Mouse (Mus musculus) neural tube, embryonic 10.5 days (tissue): ENCODE measurements around the gene Ssrp1.
A peak's percentile ranks its signal among the peaks of the same experiment; 100 is the strongest.

Experiments
- DNase-seq: peaks from one replicate; pipeline ENCODE4 v3.0.0-alpha.2; 2017; ENCODE audit warnings: low spot score; ENCODE audit errors: extremely low spot score

The Ssrp1 gene

DNA sequence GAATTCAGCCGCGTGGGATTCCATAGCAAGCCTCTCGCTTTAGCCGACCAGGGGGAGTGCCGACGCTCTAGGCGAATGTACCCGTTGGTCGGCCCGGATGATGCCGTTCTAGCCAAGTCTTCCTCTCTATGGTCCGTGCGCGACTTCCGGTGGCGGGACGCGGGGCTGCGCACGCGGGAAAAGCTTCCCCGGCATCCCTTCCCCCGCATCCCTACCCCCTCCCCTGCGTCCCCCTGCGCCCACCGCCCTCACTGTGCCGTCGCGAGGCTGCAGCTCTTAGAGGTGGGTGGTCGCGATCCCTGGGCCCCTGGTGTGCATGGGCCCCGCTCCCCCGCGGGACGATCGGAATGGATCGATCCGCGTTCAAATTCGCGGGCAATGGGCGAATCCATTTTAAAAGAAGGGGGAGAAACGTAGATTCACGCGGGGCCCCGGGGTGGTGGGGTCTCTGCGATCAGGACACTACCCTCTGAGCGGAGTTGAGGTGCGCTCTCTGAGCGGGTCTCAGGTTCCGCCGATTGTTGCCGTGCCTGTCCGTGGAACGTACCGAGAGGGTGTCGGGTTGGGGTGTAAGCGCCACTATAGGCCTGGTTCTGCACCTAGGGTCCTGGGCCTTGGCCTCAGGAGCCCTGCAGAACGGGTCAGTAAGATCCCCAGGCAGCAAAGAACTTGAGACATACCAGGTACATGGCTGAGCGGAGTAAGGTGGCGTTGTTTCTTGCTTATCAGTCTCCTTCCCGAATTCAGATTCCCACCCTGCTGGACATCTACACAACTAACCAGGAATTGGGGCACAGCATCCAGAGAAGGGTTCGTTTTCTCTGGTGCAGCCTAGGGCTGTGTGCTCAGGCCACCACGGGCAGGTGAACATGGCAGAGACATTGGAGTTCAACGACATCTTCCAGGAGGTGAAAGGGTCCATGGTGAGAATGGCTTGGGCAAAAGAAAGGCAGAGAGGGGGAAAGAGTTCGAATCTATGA lies at the start of gene Ssrp1, which contains the start of gene P2rx3:
Gene Ssrp1 (plus strand): TSS at position 188 of the 980 bp plus-strand sequence.
Gene P2rx3 (minus strand): TSS at position 416 of the 980 bp plus-strand sequence.
- DNase-seq: peak; percentile 94

DNA sequence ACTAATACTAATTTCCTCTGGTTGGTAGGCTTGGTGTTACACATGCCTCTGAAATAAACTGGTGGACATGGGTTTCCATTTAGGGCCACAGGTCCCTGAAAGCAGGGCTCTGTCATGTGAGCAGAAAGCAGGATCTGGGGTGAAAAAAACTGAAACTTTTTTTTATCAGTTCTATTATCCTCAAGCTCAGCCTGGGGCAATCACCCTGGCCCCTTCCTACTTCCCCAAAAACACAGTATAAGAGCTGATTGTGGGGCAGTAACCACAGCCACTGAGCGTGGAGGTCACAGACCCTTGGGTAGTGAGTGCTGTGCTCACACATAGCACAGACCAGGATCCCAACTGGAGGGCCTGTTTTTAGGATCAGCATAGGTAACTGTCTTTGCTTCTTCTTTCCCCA lies 49.1 kb upstream of the Ssrp1 start, which contains the start of gene Prg3:
Gene Prg3 (plus strand): TSS at position 286 of the 400 bp plus-strand sequence.
- no peak for DNase-seq

DNA sequence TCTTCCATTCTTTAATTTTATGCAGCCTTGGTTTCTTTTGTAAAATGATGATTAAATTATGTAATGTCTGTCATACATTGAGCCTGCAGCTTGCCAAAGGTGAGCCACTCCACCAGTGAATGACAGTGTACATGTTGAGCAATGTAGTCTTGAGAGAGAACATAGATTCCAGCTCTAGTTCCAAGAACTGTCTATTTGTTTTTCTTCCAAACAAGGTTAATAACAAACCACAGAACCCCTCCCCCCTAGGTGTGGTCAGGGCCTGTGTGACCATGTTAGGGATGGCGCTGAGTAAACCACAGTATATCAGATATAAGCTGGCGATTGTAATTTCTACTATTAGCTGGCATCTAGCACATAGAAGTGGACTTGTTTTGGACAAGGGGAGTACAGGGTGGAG lies 40.7 kb upstream of the Ssrp1 start:
- no peak for DNase-seq

DNA sequence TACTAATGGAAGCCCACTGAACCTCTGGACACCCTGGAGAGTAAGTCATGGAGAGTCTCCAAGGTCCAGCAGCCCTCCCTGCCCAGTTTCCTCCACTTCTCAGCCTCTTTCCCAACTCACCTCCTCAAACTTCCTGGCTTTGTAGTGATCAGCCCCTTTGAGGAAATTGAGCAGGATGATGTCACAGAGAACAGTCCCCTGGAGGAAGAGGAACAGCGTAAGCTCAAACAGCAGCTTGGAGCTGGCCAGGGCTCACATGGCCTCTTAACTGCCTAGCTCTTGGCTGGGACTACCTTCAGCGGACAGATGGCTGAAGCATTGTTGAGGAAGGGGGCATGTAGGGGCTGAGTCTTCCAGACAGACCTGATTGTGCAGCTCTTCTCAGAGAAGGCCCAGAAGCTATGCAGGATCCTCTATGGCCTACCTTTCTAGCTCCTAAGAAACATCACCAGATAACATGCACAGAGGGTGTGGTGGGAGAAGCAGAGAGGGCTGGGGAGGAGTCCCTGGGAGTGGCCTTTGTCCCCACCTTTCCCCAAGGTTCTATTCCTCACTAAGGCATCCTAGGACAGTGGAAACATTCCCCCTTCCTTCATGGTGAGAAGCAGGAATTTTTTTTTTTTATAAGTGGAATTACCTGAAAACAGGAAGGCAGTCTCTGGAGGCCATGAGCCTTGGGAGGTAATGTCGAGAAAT lies 37.4 kb upstream of the Ssrp1 start:
- no peak for DNase-seq

DNA sequence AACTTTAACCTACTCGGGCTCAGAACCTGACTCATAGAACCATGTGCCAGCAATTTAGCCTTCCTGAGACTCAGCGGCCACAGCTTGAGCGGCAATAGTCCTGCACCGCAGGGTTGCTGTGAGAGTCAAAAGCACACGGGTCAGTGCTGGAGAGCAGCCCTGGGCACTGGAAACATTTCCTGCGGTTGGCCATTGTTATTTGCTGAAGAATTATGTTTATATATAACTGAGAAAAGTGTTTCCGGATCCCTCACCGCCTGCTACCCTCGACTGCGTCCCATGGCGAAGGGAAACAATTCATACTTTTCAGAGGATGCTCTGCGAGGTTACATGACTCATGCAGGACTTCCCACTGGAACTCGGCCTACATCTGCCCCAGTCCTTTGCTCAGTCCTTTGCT lies 35.5 kb upstream of the Ssrp1 start:
- DNase-seq: no peak

DNA sequence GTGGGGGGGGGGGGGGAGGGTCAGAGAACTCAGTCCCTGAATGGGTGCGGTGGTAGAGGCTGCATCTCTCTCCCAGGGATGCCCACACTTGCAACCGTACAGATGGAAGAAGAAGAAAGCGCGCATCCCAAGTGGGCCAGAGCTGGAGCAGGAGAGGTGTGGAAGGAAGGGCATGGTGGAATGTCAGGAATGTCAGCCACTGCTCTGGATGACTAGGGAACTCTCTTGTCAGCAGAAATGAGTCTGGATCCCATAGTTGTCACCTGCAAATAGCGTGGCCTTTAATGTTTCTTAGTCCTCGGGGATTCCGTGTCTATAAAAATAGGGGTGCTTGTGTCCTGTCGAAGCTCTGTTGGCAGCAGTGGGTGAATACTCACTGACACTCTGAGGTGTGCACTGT lies 34.5 kb upstream of the Ssrp1 start:
- no peak for DNase-seq

DNA sequence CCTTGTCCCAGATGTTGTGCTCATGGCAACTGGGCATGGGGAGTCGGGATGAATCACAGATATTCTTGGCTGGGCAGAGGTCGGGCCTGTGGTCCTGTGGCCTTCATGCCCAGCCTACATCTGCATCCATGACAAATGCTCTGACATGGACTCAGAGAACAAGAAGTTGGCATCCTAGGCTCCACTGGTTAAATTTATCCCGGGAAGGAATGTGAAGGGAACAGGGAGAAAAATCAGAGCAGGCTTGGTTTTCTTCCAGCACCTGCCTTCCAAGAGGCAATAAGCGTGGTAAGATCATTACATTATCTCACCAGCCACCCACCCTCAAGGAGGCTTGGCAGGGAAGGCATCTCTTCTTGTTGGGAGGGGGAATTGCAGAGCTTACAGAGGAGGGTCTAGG lies 32.7 kb upstream of the Ssrp1 start:
- no peak for DNase-seq

DNA sequence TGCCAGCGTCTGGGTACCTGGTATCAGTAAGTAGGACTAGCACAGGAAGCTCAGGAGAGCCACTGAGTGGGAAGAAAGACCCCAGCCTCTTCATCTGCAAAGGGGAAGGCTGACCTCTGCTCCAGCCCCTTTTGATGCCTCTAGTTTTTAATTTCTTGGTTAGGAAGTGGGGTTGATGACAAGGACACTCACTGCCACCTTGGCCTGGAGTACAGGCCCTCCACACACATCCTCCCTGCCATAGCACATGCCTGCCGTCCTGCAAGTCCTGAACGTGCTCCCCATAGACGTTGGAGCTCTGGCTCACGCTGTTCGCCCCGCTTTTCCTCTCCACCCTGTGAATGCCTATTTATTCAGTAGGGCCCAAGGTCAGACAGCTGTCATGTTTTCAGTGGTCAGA lies 30.4 kb upstream of the Ssrp1 start:
- DNase-seq: no peak

DNA sequence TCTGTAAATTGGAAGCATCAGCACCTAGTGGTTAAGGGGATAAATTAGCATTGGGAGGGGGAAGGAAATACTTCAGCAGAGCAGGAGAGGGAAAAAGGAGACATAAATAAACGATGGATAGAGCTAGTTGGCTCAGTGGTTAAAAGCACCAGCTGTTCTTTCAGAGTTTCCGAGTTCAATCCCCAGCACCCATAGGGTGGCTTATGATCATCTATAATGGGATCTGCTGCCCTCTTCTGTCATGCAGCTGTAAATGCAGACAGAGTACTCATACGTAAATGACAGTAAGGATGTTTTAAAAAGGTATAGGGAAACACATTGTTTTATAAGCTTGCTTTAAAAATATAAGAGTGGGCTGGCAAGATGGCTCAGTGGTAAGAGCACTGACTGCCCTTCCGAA lies 29.3 kb upstream of the Ssrp1 start:
- DNase-seq: no peak

DNA sequence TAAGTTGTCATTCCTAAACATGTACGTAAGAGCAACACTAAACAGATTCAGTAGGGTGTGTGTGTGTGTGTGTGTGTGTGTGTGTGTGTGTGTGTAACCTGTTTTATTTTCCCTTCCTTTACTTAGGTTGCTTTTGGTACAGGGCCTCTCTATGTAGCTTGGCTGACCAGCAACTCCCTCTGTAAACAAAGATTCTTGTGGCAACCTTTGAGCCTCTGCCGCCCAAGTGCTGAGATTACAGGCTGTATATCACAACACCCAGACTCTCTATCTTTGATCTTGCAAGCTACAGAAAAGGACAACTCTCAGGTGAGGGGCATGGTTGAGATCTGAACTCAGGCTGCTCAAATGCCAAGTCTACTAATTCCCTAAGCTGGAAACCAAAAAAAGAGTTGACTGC lies 27.8 kb upstream of the Ssrp1 start:
- no peak for DNase-seq

DNA sequence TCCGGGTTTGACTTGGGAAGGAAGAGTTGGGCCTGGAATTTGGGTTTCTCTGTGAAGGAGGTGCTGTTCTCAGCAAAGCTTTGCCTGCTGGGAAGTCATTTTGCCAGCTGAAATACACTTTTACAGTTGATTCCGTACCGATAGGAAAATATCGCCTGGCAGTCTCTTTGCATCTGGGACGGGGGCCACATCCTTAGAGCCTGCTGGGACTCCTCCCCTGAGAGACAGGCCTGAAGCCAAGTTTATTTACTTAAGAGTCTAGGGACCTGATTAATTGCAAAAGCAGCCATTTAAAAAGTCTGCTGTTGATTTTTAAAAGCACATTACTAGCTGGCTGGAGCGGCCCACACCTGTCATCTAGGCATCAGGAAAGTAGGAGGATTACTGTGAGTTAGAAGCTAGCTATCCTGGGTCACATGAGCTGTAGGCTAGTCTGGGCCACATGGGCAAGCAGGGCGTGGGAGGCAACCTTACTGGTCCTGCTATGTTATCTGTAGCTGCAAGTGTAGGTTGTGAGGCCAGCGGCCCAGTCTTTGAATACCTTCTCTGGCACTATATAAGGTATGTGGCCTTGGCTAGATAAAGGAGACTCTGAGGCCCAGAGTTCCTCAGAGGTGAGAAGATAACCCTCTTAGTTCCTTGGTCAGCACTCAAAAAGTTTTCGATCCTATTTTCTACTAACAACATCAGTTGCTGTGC lies 25.0 kb upstream of the Ssrp1 start:
- DNase-seq: peak; percentile 27

DNA sequence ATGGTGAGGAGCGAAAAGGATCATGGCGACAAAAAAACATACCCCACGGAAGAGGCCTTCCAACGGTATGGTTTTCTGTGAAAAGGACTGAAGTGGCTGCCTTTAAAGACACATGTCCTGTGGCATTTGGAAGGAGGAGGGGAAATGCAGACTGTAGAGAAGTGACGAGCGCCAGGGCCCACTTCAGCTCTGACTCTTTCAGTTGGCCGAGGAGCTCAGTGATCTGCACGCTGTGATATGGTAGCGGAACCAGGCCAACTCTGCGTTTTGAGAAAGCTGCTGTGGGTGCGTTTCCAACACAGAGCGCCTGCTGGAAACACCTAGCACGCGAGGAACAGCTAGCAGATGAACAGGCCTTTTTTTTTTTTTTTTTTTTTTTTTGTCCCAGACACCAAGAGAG lies 24.4 kb upstream of the Ssrp1 start:
- no peak for DNase-seq

DNA sequence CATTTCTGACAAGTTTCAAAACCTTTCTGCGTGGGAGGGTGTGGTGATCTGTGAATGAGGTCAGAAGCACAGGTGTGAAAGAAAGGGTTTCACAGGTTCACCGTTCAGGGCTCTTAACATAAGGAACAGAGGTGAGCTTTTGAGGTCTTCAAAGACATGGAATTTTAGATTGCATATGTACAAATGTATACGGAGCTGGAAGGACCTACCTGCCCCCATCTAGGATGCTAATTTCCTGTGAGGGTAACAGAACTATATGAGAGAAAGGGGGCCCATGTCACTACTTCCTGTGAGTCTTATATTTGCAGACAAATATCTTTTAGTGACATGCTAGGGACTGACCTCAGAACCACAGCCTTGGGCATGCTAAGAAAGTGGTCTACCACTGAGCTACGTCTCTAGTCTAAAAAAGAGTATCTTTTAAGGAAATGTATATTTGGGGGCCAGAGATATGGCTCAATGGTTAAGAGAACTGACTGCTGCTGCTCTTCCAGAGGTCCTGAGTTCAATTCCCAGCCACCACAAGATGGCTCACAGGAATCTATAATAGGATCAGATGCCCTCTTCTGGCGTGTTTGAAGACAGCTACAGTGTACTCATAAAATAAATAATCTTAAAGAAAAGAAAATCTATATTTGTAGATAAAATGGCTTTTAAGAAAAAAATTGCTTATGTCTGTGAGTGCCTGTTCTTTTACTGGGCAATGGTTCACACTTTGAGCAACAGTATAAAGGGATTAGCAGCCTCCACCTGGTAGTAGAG lies 23.0 kb upstream of the Ssrp1 start:
- DNase-seq: no peak

DNA sequence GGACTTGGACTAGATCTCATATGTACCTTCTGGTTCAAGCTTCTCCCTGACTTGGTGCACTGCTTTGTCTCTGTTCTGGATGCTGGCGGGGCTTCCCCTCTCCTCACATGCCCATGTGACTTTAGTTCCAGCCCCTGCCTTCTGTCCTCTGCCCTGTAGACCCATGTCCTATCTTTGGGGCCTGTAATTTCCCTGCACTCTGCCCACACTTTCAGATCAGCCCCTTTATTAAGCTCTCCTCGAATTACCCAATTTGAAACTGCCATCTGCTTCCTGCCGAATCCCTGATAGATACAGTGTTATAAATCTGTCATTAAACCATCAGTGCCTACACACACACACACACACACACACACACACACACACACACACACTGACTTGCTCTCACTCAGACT lies 22.4 kb upstream of the Ssrp1 start:
- DNase-seq: no peak

DNA sequence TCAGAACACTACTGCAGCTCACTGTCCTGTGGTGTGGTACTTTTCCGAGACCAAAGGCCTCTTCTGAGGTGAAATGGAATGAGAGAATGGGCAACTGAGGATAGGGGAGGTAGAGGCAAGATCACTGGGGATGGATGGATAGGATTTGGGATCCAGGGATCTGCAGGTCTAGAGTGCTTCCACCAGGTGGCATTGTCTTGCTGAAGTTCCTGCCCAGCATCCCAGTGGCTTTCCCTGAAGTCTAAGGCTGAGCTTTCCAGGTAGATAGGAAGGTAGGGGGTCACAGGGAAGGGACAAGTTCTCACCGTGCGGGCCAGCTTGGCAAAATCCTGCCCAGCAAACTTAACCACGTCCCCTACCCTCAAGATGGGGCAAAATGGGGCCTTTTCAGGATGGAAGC lies 15.0 kb upstream of the Ssrp1 start:
- no peak for DNase-seq

DNA sequence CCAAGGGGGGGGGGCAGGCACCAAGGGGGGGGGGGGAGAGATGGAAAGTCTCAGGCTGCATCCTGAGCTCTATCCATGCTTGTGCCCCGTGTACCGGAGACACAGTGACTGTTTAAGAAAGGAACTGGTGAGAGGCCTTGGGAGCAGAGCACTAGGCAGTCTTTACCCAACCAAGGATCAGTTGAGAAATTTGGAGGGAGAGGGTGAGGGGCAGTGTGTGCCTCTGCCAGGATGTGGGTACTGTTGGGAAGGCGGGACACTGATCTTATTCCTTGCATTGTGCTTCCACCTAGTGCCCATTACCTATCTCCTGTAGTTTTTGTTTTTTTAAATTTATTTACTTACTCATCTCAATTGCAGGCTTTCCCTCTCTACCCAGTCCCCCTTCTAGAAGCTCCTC lies 10.9 kb upstream of the Ssrp1 start:
- no peak for DNase-seq

DNA sequence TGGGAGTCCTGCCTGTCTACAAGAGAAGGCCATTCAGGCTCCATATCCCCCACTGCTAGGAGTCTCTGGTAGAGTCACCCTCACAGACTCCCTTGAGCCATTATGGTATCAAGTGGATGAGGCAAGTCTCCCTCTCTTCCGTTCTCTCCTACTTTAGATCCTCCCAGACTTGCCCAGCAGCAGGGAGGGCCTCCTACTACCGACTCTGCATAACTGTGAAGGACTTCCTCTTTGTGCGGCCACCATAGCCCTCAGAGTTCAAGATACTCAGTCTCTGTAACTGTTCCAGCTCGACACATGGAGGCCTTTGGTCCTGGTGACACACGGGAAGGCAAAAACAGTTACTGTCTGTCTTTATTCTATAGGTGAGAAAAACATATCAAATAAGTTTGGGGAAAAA lies 9.8 kb upstream of the Ssrp1 start:
- no peak for DNase-seq

DNA sequence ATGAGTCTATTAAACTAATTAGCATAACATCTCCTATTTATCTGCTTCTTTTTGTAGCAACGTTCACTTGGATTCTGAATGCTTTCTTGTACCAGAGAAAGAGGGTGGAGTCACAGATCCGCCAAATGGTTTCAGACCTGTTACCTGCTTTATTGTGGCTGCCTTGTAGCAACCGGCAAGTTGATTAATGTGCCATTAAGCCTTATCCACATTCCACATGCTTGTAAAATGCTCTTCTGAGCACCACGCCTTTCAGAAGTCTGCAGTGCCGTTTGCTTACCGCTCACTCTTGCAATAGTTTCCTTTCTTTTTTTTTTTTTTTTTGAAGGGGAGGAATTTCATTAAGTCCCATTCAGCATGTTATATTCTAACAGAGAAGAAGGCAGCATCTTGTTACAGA lies 7.1 kb upstream of the Ssrp1 start:
- no peak for DNase-seq

DNA sequence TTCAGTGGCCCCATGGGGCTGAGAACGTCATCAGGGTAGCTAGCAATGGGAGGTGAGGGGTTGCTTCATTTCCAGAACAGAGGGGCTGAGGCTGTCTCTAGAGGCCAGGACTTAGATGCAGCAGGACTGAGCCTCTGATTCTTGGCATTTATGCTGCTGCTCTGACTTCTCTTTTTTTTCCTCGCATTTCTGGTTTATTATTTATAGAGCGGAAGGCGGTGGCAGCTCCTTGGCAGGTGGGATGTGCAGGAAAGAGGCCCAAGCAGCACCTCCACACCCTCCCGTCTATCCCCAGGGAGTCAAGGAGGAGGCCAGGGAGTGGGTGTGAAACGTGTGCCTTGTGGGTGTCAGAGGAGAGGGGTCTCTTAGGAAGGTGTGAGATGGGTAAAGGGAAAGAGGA lies 6.0 kb upstream of the Ssrp1 start:
- DNase-seq: no peak

DNA sequence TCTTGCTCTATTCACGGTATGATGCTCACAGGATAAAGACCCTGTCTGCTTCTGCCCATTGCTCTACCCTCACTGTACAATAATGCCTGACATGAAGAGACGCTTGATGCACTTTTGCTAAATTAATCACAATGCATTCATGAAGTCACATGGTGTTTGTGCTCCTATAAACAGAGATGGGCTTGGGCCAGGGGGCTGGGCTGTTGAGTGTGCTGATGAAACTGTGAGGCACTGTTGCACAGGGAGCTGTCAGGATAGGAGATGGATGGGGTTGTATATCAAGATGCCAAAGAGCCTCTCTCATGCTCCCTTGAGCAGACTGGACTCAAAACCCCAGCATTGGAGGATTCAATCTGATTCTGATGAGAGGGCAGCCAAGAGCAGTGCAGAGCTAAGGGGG lies 3.9 kb upstream of the Ssrp1 start:
- DNase-seq: no peak

DNA sequence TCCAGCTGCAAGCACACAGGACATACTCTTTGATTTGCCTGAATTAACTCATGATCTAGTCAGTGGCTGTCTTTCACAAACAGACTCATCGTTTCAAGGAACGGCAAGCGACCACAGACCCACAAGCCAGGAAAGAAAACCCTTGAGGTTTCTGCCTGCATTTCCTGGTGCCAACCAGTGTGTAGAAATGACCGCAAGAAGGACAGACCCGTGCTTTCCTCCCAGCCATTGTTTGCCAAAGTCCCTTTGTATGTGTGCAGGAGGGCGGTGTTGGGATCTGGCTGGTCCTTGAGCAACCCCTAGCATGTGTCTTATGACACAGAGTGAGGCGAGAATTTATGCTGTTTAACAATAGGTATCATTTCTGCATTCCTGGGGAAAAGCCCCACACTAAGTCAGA lies 2.9 kb upstream of the Ssrp1 start:
- no peak for DNase-seq
